Mouse (Mus musculus) c-Kit-positive CD71-positive TER-119-negative erythroid progenitor cells, embryonic 14.5 days (primary cell): ENCODE measurements around the gene Fam49a.

Experiments
- DNase-seq: peaks from one replicate; pipeline ENCODE4 v3.0.0-alpha.2; 2013; ENCODE audit warnings: low read depth

Fam49a gene

GRCm38 (mm10) chr12:12359923-12360322 is 98.0 kb downstream of the Fam49a start:
- DNase-seq: no peak

GRCm38 (mm10) chr12:12362371-12362770 is 100.4 kb downstream of the Fam49a start:
- DNase-seq: no peak

- DNase-seq: no peak
These were observed 102.3 kb downstream of the Fam49a start for GRCm38 (mm10) chr12:12364201-12364600.

- DNase-seq: no peak
These were observed 105.5 kb downstream of the Fam49a start for GRCm38 (mm10) chr12:12367423-12367822.

GRCm38 (mm10) chr12:12373111-12373862 is 111.3 kb downstream of the Fam49a start:
- DNase-seq: no peak

DNA sequence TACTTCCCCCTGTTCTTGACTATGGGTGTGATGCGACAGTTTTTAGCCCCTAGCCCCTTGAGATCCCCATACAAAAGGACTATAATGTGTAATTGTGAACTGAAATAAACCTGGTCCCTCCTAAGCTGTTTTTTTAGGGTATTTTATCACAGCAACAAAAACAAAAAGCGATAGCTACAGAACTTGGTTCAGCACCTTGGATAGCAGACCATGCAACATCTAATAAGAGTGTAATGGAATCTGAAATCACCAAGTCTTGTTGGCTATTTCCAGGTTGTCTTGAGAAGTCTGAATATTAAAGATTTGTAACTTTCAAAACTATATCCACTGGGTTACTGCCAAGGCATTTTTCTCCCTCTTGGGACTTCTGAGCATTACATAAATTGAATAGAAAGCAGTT is 117.1 kb downstream of the Fam49a start:
- DNase-seq: no peak

DNA sequence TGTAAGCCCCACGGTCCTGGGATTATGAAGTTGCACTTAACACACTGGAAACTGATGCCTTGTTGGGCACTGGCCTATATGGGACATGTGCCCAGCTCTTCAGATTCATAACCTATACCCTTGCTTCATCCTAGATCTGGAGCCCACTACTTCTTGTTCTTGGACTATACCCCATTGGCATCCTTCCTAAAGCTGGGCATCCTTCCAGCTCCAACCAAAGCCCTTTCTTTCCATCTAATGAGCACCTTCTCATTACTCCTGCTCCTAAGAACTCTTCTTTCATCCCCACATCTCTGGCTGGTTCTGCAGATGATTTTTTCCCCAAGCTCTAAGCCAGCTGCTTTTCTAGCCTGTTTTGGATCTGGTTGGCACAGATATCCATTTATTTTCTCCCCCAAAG is 127.3 kb downstream of the Fam49a start:
- no peak for DNase-seq

GRCm38 (mm10) chr12:12396224-12396623 is 134.3 kb downstream of the Fam49a start:
- DNase-seq: no peak

DNA sequence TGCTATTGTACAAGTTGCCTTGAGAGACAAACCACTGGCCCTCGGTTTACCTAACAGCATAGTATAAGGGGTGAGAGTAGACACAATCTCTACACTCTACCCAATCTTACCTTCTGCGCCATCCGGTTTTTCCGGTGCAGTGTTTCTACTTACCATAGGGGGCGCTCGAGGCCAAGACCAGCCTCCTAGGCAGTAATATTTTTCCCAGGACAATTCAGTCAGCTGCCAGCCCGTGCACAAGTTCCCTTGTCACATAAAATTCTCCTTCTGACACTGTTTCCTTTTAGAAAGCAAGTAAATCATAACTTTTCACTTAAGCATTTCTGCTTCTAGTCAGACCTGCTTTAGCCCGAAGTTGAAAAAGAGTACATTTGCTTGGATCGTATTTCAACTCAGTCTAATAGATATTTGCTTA is 139.1 kb downstream of the Fam49a start:
- no peak for DNase-seq

- no peak for DNase-seq
These were observed 139.6 kb downstream of the Fam49a start for GRCm38 (mm10) chr12:12401504-12401903.

GRCm38 (mm10) chr12:12405491-12406110 is 143.7 kb downstream of the Fam49a start:
- DNase-seq: no peak

DNA sequence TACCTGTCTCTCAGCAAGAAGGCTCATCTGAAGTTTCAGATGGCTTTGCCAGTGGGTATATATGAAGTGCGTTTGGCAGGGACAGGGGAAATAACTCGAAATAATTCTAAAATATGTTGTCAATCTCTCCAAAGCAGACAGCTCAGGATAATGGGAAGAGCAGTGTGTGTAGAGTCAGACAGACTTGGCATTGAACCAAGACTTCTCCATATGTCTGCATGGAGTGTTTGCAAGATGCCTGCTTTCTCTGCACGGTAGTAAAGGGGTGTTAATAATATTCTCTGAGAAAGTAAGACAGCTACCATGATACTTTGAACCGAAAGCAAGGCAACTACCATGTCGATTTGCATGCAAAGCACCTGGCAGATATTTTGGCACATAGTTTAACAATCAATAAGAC is 147.1 kb downstream of the Fam49a start:
- no peak for DNase-seq

DNA sequence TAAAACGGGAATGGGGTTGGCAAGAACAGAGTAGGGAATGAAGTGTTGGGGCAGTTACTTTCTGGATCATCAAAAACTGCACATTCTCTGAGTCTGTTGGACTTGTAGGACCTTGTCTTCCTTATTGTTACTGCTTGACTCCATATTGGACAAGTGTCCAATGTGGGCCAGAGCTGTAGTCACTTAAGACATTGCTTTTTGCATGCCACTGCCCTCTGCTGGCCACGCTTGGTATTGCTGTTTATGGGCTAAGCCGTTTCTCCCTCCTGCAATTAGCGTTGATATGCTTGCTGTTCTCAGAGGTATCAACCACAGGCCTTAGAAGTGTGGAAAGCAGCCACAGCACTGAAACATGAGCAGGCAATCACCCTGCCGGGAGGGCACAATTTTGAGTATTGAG is 150.7 kb downstream of the Fam49a start:
- DNase-seq: peak; percentile 65

- DNase-seq: no peak
These were observed 158.5 kb downstream of the Fam49a start for GRCm38 (mm10) chr12:12420423-12420822.

GRCm38 (mm10) chr12:12420841-12421579 is 159.1 kb downstream of the Fam49a start:
- DNase-seq: peak; percentile 51

DNA sequence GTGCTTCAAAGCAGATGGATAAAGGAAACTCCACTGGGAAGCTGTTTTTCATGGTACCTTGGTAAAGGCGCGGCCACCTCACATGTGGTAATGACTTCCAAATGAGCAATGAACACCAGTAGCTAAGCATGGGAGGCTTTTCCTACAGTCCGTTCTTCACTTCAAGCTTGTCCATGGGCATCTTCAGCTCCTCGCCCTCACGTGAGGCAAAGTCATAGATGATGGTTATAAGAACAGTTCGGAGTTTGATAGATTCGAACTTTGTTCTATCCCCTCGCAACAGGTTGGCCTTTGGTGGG is 159.6 kb downstream of the Fam49a start:
- DNase-seq: no peak

DNA sequence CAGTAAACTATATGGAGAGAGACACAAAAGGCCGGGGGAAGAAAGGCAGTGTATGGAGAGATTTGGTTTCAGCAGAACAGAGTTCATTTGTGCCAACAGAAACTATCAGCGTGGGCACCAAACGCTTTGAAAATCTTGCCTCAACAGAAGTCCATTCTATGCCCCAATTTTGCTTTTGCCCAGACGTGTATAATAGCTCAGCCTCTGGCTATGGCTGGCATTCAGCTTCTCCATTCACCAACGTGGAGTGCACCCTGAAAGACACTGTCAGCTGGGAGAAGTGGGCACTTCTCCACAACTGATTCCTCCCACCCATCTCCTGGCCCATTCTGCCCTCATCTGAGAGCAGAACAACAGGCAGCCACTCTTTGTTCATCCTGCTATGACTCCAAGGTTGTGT is 163.2 kb downstream of the Fam49a start:
- no peak for DNase-seq

- no peak for DNase-seq
These were observed 165.3 kb downstream of the Fam49a start for GRCm38 (mm10) chr12:12427285-12427684.

- DNase-seq: peak; percentile 42
These were observed 166.9 kb downstream of the Fam49a start for GRCm38 (mm10) chr12:12428886-12429285.
